Mouse (Mus musculus): ENCODE results near the gene Samhd1. TPM values are rescaled to one million over a fixed set of nuclear protein-coding genes. Genes with fewer than 3 reads are reported as not detected.
"Not testable (repeated sequence)": the region's sequence is repeated elsewhere in the genome, so short reads cannot be mapped to it uniquely, and the experiment has no call there.

Samhd1 gene
- total RNA-seq (2021), result 10 to 100 TPM; 11.6 to 12.4 TPM

DNA sequence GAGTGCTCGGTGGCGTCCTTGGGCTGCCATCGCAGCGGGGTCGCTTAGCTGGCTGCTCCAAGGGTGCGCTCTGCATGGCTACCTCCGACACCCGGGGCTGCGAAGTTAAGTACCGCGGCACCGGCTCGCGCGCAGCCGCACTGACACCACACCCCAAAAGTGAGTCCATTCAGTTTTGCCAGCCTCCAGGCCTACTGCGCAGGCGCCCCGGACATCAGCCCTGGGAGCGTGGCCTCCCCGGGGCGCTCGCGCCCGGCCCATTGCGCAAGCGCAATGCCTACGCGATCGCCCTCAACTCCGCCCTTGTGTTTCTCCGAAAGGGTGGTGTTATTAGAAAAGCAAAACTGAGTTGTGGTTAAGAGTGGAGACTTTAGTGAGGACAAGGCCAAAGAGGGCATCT is at the start of gene Samhd1:
Gene Samhd1, minus strand, starts transcription at position 252 of the 400 bp plus-strand sequence.
- intact Hi-C loops (cut with DNase I), result loop anchor here (5.0 to 10.0 kb wide), 3 partner anchors 67 to 430 kb away; partner anchors contain the start of genes Nnat and Rbl1
- DNase-seq (ENCODE audit: low spot score in 2 of 2), result peak; percentile 86 to 93

GRCm38 (mm10) chr2:157178167-157178566 is 43.1 kb upstream of the Samhd1 start:
- no peak for DNase-seq (ENCODE audit: low spot score in 2 of 2)
- intact Hi-C loops (cut with DNase I), result no loop called here

GRCm38 (mm10) chr2:157176248-157176647 is 41.2 kb upstream of the Samhd1 start:
- intact Hi-C loops (cut with DNase I), result no loop called here

GRCm38 (mm10) chr2:157174416-157174815 is 39.4 kb upstream of the Samhd1 start:
- no peak for DNase-seq (ENCODE audit: low spot score in 2 of 2)
- intact Hi-C loops (cut with DNase I), result no loop called here

More at GRCm38 (mm10) chr2:157176248-157176647, 41.2 kb upstream of the Samhd1 start:
- no peak for DNase-seq (ENCODE audit: low spot score in 2 of 2)

GRCm38 (mm10) chr2:157173555-157173954 is 38.5 kb upstream of the Samhd1 start:
- intact Hi-C loops (cut with DNase I), result no loop called here
- DNase-seq (ENCODE audit: low spot score in 2 of 2), result no peak

DNA sequence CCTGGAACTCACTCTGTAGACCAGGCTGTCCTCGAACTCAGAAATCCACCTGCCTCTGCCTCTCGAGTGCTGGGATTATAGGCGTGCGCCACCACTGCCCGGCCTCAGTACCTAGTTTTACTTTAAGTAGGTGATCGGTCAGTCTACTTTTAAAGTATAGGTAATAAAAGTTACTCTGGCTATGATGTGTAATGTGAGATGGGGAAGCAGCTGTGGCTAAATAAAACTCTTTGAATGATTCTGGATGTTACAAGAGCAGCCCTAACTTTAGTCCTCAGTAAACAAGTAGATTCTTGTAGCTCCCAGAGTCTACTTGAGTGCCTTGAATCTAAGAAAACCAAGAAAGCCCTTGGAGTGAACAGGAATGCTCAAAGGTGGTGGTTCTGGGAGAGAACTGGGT is 37.9 kb upstream of the Samhd1 start:
- intact Hi-C loops (cut with DNase I), result no loop called here
- no peak for DNase-seq (ENCODE audit: low spot score in 2 of 2)

DNA sequence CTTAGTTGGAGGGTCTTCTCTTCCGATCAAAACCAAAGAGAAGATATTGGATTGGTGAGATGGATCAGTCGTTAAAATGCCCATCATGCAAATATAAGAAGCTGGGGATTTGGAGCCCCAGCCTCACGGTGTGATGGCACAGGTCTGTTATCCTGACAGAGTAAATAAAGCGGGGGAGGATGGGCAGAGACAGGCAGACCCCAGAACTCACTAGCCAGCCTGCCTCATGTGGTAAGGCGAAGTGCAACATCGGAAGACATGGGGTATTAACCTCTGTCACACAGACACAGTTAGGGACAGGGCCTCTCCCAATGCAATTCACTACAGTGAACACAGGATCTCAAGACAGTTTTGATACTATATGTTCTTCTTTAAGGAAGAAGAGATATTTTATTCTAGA is 35.6 kb upstream of the Samhd1 start:
- no peak for DNase-seq (ENCODE audit: low spot score in 2 of 2)
- intact Hi-C loops (cut with DNase I), result no loop called here

DNA sequence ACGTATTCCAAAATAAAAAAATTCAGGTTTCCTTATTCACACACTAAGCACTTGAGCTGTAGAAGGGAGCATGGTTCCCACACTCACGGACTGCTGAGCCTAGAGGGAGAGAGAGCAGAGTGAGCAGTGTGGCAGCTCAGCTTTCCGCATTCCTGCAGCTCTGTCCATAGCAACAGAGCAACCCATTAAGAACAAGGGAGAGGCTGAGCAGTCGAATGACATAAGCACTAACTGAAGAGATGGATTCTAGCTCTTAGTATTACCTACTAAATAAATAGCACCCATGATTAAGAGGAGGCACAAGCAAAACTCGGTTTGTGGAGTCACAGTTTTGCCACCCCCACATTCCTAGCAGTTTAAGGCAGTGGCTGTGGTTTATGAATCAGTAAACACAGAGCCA is 35.1 kb upstream of the Samhd1 start:
- DNase-seq (ENCODE audit: low spot score in 2 of 2), result peak; percentile 4 to 17
- intact Hi-C loops (cut with DNase I), result no loop called here

GRCm38 (mm10) chr2:157166371-157167080 is 31.5 kb upstream of the Samhd1 start:
- intact Hi-C loops (cut with DNase I), result no loop called here
- peak in 1 of 2 experiments; percentile 69 for DNase-seq (ENCODE audit: low spot score in 2 of 2)

DNA sequence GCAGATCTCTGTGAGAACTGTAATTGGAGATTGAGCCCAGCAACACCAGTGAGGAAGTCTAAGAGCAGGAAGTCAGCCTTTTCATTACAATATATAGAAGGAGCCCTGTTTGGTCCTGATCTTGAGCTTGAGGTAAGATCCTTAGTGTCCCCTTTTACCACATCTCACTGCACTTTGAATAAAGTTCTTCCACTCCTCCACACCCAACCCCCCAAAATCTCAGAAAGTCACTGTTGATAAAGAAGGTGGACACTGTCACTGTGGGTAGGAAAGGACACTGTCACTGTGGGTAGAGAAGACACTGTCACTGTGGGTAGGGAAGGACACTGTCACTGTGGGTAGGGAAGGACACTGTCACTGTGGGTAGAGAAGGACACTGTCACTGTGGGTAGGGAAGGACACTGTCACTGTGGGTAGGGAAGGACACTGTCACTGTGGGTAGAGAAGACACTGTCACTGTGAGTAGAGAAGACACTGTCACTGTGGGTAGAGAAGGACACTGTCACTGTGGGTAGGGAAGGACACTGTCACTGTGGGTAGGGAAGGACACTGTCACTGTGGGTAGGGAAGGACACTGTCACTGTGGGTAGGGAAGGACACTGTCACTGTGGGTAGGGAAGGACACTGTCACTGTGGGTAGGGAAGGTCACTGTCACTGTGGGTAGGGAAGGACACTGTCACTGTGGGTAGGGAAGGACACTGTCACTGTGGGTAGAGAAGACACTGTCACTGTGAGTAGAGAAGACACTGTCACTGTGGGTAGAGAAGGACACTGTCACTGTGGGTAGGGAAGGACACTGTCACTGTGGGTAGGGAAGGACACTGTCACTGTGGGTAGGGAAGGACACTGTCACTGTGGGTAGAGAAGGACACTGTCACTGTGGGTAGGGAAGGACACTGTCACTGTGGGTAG is 30.5 kb upstream of the Samhd1 start:
- DNase-seq (ENCODE audit: low spot score in 2 of 2); intact Hi-C loops (cut with DNase I): not testable (repeated sequence)

- no peak for DNase-seq (ENCODE audit: low spot score in 2 of 2)
- intact Hi-C loops (cut with DNase I), result no loop called here
These were observed 29.0 kb upstream of the Samhd1 start for GRCm38 (mm10) chr2:157164101-157164500.

DNA sequence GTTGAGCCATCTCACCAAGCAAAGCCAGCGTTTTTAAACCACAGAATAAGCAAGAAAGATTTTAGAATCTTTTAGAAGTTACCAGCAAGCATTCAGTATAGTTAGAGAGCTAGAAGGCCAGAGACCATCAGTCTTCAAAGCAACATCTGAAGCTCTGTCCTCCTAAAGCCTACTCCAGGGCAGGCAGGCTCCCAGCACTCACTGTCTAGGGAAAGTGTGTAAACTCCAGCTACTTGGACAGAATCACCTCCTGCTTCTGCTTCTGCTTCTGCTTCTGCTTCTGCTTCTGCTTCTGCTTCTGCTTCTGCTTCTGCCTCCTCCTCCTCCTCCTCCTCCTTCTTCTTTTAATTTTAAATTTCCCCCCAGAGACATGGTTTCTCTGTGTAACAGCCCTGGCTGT is 21.0 kb upstream of the Samhd1 start:
- intact Hi-C loops (cut with DNase I), result no loop called here
- no peak for DNase-seq (ENCODE audit: low spot score in 2 of 2)

DNA sequence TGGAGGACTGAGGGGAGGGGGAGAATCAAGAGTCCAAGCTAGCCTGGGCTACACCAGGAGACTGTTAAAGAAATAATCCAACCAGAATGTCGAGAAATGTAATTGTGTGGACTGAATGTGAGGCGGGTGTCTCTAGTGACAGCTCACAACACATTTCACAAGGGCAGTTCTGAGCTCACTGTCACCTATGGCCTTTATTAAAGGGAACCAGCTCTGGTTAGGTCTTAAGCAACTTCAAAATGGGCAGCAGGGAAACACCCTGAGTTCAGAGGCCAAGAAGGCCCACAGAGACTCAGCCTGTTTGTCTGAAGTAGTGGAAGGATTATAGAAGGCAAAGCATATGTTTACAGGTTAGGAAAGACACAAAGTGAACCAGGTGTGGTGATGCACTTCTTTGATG is 18.2 kb upstream of the Samhd1 start:
- DNase-seq (ENCODE audit: low spot score in 2 of 2), result no peak
- intact Hi-C loops (cut with DNase I), result no loop called here

- DNase-seq (ENCODE audit: low spot score in 2 of 2), result no peak
- intact Hi-C loops (cut with DNase I), result no loop called here
These were observed 13.4 kb upstream of the Samhd1 start for GRCm38 (mm10) chr2:157148417-157148816.

DNA sequence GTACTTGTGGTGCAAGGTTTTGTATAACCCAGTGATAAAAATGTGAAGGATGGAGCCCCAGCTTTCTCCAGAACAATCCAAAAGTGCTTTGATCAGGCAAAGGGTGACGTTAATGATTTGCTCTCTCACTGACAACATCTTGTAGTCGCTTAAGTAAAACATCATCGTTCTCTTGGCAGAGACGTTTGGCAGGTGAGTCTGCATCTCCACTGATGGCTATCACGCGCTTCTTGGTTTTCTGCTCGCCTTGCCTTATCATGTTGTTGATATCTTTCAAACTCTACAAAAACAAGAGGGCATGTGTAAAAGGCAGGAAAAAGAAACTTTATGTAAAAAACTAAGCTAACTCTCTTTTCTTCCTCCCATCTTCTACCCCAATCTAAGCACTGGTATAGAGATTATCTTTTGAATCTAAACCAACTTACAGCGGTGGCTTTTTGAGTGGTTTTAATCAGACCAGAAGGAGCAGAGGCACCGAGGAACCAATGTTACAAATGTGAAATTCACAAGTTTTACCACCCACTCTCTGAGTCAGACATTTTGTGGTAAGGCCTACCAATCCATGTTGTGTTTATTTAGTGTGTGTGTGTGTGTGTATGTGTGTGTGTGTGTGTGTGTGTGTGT is 12.4 kb upstream of the Samhd1 start:
- no peak for DNase-seq (ENCODE audit: low spot score in 2 of 2)
- intact Hi-C loops (cut with DNase I), result no loop called here

- intact Hi-C loops (cut with DNase I), result no loop called here
- no peak for DNase-seq (ENCODE audit: low spot score in 2 of 2)
These were observed 10.1 kb upstream of the Samhd1 start for GRCm38 (mm10) chr2:157145173-157145572.

DNA sequence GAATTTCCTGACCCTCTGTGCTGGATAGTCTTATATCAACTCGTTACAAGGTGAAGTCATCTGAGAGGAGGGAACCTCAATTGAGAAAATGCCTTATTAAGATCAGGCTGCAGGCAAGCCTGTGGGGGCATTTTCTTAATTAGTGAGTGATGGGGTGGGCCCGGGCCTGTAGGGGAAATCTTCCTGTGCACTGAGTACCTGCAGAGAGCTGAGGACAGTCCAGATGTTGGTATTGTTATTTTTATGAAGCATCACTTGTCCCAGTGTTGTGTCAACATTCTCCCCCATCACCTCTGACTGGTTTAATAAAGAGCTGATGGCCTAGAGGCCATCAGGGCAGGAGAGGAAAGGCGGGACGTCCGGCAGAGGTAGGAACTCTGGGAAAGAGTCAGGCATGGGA is 9.1 kb upstream of the Samhd1 start:
- no peak for DNase-seq (ENCODE audit: low spot score in 2 of 2)

GRCm38 (mm10) chr2:157141962-157142361 is 6.9 kb upstream of the Samhd1 start:
- intact Hi-C loops (cut with DNase I), result no loop called here
- DNase-seq (ENCODE audit: low spot score in 2 of 2), result no peak

More for the DNA sequence above, 9.1 kb upstream of the Samhd1 start:
- intact Hi-C loops (cut with DNase I), result no loop called here

- DNase-seq (ENCODE audit: low spot score in 2 of 2), result no peak
- intact Hi-C loops (cut with DNase I), result loop anchor here (5.0 to 10.0 kb wide), 3 partner anchors 63 to 425 kb away; partner anchors contain the start of genes Nnat and Rbl1
These were observed 4.3 kb upstream of the Samhd1 start for GRCm38 (mm10) chr2:157139251-157139802.

GRCm38 (mm10) chr2:157138808-157139207 is 3.7 kb upstream of the Samhd1 start:
- intact Hi-C loops (cut with DNase I), result loop anchor here (5.0 to 10.0 kb wide), 3 partner anchors 63 to 426 kb away; partner anchors contain the start of genes Nnat and Rbl1
- DNase-seq (ENCODE audit: low spot score in 2 of 2), result no peak

Data from left cerebral cortex, postnatal 25 days (tissue).